Mouse (Mus musculus): Measurements from ENCODE around the gene Ddt.

The Ddt gene

GRCm38 (mm10) chr10:75772795-75773664 is at the start of gene Ddt:
Gene Ddt, minus strand, starts transcription at chr10:75773414.
- peak; percentile 92 for DNase-seq

DNA sequence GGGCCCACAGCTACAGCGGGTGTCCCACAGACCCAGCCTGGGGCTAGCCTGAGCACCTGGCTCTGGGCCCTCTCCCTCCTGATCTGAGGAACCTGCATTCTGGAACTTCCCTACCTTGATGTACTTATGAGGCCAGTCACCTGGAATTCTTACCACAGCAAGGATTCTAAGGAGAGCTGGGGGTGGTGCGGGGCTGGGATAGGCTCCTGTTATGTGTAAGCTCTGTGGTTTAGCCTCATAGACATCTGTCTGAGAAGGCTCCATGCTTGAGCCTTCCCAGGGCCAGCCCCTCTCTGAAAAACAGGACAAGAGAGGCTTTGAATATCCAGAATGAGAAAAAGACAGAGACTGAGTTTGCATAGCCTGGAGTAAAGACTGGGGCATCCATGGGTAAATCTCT is 49.2 kb upstream of the Ddt start, which contains the start of gene Gstt4:
Gene Gstt4 (minus strand): TSS at position 101 of the 400 bp plus-strand sequence.
- DNase-seq = no peak

DNA sequence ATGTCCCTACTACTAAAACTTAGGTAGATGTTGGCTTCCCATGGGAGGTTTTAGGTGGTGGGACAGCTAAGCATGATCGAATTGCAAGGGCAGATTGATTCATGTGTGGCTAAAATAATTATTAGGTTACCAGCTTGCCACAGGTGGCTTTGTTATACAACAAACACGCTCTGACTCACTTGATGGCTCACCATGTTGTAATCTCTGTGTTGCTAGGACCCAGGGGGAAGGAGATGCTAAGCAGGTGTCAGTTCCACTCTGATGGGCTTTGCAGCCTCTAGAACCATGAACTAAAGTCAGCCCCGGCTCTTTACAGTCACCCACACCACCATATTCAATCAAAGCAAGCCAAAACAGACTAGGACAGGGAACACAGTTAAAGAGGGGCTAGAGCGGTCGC is 46.7 kb upstream of the Ddt start:
- no peak for DNase-seq

GRCm38 (mm10) chr10:75818641-75819040 is 45.4 kb upstream of the Ddt start:
- no peak for DNase-seq

- no peak for DNase-seq
Measured at GRCm38 (mm10) chr10:75804217-75804616, 31.0 kb upstream of the Ddt start.

DNA sequence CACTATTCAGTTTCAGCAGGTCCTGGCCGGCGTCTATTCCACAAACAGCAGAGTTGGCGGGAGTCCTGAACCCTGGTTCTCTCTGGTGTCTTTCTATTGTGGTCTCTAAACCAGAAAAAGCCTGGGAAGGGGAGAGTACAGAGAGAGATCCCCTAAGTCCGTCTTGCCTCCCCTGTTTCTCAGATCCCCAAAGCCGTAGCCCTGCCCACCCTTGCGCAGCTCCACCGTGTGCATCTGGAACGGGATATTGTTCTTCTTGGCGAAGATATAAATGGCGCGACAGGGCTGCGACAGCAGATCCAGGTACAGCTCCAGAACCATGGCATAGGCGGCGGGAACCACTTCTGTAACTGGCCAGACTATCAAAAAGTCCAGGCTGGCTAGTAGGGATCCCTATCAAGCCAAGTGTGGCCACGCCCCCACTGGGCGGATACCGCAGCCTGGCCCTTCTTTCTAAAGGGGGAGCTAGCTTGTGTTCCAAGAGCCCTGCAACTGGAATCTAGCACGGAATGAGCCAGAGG is 25.0 kb upstream of the Ddt start, which contains the start of gene Gstt1:
Gene Gstt1 (minus strand): TSS at position 409 of the 521 bp plus-strand sequence.
- DNase-seq = peak; percentile 17

- peak; percentile 26 for DNase-seq
Measured at GRCm38 (mm10) chr10:75797619-75798175, 24.5 kb upstream of the Ddt start.

DNA sequence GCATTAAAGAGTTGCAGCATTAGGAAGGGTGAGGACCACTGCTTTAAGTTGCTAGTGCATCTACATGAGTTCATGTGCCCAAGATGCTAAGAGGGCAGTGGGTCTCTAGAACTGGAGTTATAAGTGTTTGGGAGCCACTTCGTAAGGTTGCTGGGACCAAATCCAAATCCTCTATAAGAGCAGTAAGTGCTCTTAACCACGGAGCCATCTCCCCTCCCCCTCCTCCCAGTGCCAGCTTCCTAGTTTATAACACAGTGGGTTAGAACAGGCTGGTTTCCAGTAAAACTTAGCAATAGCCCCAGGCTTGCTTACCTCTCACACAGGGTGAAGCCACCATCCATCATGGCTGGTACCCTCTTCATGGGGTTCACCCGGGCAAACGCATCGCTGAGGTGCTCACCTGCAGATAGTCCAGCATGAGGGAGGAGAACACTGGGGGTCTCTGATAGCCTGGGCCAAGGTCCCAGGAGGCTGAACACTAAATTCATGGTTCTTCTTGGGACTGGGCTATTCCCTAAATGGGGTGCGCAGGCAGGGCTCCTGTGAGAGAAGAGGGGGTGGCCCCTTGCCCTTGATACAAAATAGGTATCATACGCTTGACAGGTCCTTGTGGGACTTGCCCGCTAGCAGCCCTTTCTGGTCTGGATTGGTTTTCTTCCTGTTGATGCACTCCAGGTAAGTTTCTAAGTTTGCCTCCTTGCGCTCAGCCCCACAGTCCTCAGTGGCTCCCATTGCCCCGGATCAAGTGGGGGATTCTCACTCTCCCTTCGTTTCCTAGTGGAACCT is 23.7 kb upstream of the Ddt start:
- DNase-seq = no peak

DNA sequence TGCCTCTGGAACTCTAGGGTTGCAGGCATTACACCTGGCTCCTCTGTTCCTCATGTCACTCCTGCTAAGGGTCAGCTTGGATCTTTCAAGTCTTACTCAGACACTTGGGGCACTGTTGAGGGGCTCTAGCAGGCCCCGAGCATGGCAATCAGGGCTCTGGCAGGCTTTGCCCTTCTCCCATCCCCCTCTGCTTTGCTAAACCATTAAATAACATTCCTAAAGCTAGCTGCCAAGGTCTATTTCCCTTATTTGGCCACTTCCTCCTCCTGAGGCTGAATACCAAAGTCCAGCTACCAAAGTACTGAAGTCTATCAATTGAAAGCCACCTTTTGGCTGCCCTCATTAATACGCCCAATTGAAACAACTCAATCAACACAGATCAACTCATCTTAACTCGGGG is 21.7 kb upstream of the Ddt start:
- no peak for DNase-seq

GRCm38 (mm10) chr10:75790773-75791172 is 17.6 kb upstream of the Ddt start:
- DNase-seq = no peak

DNA sequence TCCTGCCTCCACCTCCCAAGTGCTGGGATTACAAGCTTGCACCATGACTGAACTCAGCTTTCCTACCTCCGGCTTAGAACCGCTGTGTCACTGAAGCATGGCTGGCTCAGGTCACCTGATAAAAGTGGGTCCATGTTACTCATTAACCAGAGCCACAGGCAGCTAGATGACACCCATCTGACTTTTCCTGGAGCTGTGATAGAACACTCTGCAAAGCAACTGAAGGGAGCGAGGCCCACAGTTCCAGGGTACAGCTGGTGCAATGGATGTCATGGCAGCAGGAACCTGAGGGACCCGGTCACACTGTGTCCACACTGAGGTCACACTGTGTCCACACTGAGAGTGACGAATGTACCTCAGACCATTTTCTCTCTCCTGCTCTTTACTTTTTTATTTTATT is 16.6 kb upstream of the Ddt start:
- DNase-seq = no peak

GRCm38 (mm10) chr10:75789081-75789735 is 16.0 kb upstream of the Ddt start:
- no peak for DNase-seq

DNA sequence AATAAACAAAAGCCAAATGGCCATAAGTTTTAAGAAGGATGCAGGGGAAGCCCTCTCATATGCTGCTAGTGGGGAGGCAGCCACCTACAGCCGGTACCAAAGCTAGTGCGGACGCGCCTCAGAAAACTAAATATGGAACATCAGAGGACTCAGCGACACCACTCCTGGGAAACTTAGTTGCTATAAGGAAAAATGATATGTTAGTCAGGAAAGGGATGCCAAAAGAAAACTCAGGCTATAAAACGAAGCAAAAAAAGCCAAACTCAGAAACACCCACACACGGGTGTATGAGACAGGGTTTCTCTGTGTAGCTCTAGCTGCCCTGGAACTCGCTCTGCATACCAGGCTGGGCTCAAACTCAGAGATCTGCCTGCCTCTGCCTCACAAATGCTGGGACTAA is 15.1 kb upstream of the Ddt start:
- DNase-seq = no peak

- no peak for DNase-seq
Measured at GRCm38 (mm10) chr10:75785442-75785841, 12.2 kb upstream of the Ddt start.

DNA sequence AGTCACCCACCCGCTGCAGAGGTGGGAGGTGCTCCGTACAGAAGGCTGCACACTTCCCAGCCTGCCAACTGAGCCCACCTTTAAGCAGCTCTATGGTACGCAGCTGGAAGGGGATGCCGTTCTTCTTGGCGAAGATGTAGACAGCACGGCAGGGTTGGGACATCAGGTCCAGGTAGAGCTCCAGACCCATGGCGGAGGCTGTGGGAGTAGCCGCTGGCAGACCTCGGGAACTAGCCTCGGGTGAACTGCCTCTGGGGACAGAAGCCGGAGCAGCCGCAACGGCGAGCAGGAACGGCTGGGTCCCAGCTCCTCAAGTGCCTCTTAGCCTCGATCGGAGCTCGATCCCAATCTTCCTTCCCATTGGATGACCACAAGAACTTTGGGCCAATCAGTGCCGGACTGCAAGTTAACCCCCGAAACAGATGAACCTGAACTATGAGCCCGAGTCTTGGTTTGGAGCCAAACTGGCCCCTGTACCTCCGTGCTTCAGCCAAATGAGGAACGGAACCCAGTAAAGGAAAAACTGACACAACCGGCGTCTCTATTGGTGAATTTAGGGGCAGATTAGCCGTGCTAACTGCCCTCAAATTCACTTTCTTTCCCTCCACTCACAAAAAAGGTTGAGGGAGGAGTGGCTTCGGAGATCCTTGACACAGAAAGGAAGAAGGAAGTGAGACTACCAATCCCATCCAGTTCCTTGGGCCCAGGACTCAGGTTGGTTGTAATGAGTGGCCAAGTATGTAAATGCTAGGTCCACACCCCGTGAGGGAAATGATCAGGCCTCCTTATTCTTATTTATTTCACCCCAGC is 7.8 kb upstream of the Ddt start, which contains the start of the genes Gm20441 and Gstt3:
Gene Gm20441 (minus strand): TSS at position 186 of the 810 bp plus-strand sequence.
Gene Gstt3 (minus strand): TSS at position 646 of the 810 bp plus-strand sequence.
- DNase-seq = peak; percentile 16

DNA sequence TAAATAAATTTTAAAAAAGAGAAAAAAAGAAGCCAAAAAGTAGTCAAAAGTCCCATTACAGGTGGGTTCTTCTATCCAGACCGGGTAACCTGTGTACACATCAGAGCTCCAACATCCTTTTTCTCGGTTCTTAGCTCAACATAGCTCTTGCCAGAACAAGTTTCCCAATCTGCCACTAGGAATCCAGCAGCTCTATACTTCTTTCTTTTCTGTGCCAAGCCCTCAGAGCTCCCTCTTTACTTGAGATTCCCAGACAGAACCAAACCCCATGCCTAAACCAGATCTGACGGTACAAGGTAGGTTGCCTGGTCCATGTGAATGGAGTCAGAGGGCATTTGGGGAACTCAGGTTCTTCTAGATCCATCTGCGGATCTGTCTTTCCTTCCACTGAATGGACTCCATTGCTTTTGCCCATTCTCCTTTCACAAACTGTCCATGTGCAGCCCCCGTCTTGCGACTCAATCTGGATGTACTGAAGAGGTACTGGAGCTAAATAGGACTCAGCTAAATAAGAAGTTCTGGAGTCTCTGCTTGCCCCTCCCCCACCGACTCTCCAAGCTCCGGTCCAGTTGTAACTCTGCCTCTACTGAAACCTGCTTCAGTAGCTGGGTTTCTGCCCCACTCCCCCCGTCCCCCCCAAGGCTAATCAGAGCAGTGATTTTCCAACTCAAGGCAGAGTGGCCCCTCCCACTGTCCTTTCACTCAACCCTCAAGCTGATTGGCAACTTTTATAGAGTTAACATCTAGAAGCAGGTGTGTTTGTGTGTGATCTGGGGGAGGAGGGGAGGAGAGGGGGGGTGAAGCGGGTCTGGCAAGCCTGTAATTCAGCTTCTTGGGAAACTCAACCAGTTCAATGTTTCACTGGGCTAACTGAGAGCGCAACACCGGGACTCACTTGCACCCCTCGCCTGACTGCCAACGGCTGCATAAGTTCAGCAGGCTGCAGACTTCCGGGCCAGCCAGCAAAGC is 6.3 kb upstream of the Ddt start:
- no peak for DNase-seq

DNA sequence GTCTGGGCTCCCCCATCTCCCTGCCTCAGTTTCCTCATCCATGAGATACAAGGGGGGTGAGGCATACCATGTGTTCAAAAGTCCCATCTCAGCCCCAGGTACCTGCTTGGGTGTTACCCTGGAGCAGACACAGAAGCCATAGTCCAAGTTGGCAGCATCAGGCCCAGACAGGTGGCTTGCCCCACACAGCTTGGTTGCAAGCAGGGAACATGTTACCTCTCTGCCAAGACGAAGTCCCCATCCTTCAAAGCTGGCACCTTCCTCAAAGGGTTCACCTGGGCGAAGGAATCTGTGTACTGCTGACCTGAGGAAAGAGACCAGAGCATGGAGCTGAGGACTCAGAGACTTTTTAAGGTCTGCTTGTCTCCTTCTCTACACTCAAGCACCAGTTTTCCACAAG is 4.7 kb upstream of the Ddt start:
- no peak for DNase-seq

DNA sequence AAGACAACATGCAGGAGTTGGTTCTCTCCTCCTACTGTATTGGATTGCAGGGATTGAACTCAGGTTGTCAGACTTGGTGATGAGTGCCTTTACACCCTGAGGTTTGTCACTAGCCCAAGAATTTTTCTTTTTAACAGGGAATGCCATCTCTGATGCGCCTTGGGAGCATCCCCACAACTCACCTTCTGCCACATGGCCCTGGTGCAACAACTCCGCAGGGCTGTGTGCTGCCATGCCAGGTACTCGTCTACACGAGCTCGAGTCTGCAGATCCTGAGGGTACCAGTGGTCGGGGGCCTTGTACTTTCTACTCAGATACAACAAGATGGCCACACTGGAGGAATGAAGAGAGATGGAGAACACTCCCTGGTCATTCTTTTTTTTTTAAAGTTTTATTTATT is 3.3 kb upstream of the Ddt start:
- DNase-seq = no peak

- DNase-seq = no peak
Measured at GRCm38 (mm10) chr10:75774587-75774986, 1.4 kb upstream of the Ddt start.

GRCm38 (mm10) chr10:75774102-75774501 is 888 bp upstream of the Ddt start:
- no peak for DNase-seq
